Mouse (Mus musculus) frontal cortex, adult (tissue): ENCODE results near the gene Cacna2d1.
A peak's percentile ranks its signal among the peaks of the same experiment; 100 is the strongest.

Source experiments
- ATAC-seq: cut with Nextera tagmentation; 2 replicates; pipeline ENCODE4 v1.9.2; 2017; ENCODE audit warnings: mild to moderate bottlenecking, moderate library complexity, mixed read lengths; ENCODE audit not compliant: low TSS enrichment

Gene Cacna2d1

GRCm38 (mm10) chr5:16265385-16265784, 330.9 kb downstream of the Cacna2d1 start:
- ATAC-seq: peak; percentile 90

GRCm38 (mm10) chr5:16277058-16277457, 342.6 kb downstream of the Cacna2d1 start:
- ATAC-seq: no peak; the same call in 1 of the 2 replicates

GRCm38 (mm10) chr5:16281229-16281628, 346.7 kb downstream of the Cacna2d1 start:
- ATAC-seq: no peak

- ATAC-seq: no peak
Measured at GRCm38 (mm10) chr5:16293223-16293622, 358.7 kb downstream of the Cacna2d1 start.

GRCm38 (mm10) chr5:16293825-16294224, 359.3 kb downstream of the Cacna2d1 start:
- ATAC-seq: no peak

- ATAC-seq: no peak
Measured at GRCm38 (mm10) chr5:16294708-16295107, 360.2 kb downstream of the Cacna2d1 start.

- ATAC-seq: peak; percentile 80
Measured at GRCm38 (mm10) chr5:16297170-16297771, 362.8 kb downstream of the Cacna2d1 start.

GRCm38 (mm10) chr5:16299631-16300030, 365.1 kb downstream of the Cacna2d1 start:
- ATAC-seq: no peak

- ATAC-seq: peak; percentile 93
Measured at GRCm38 (mm10) chr5:16309168-16310006, 374.9 kb downstream of the Cacna2d1 start.

GRCm38 (mm10) chr5:16314242-16314641, 379.8 kb downstream of the Cacna2d1 start:
- peak; percentile 56; the same call in 1 of the 2 replicates for ATAC-seq

GRCm38 (mm10) chr5:16315983-16316390, 381.5 kb downstream of the Cacna2d1 start:
- ATAC-seq: no peak

- no peak for ATAC-seq
Measured at GRCm38 (mm10) chr5:16317680-16318242, 383.3 kb downstream of the Cacna2d1 start.

GRCm38 (mm10) chr5:16326610-16327009, 392.1 kb downstream of the Cacna2d1 start:
- ATAC-seq: no peak

- ATAC-seq: no peak
Measured at GRCm38 (mm10) chr5:16345393-16345792, 410.9 kb downstream of the Cacna2d1 start.

GRCm38 (mm10) chr5:16355816-16356215, 421.3 kb downstream of the Cacna2d1 start:
- peak; percentile 96 for ATAC-seq

- ATAC-seq: no peak
Measured at GRCm38 (mm10) chr5:16357709-16358108, 423.2 kb downstream of the Cacna2d1 start.

GRCm38 (mm10) chr5:16362076-16362475, 427.6 kb downstream of the Cacna2d1 start:
- ATAC-seq: no peak

- ATAC-seq: peak; percentile 92
Measured at GRCm38 (mm10) chr5:16363171-16363570, 428.7 kb downstream of the Cacna2d1 start.

GRCm38 (mm10) chr5:16370706-16371105, 436.2 kb downstream of the Cacna2d1 start:
- ATAC-seq: no peak

GRCm38 (mm10) chr5:16373966-16374365, 439.5 kb downstream of the Cacna2d1 start:
- no peak for ATAC-seq

- no peak for ATAC-seq
Measured at GRCm38 (mm10) chr5:16376329-16376908, 441.9 kb downstream of the Cacna2d1 start.

- ATAC-seq: no peak
Measured at GRCm38 (mm10) chr5:16410011-16410410, 475.5 kb downstream of the Cacna2d1 start.
